Mouse (Mus musculus): ENCODE measurements at regions not wholly inside any gene's neighbourhood (a gene's known extent, or its start where the extent isn't known, plus 50 kb on each side); places are given as distances from the start of the nearest gene placed in this dataset.

GRCm38 (mm10) chr3:102663711-102664110 lies 70.6 kb upstream of the Tspan2 start:
- ATAC-seq, result no peak
- WGBS, result 89% methylated on average over 5 of the region's 5 CpGs
- Histone ChIP-seq H3K36me3 (ENCODE audit: insufficient read depth) (no peaks in the 10 kb centered on the region), H3K4me1 (ENCODE audit: insufficient read depth) (no peaks in the 10 kb centered on the region), H3K4me2 (ENCODE audit: low read depth) (no peak overlapping the region), H3K27ac (ENCODE audit: low read depth, low read length) (no peak overlapping the region), H3K27me3 (ENCODE audit: insufficient read depth, low read length) (no peaks in the 10 kb centered on the region), H3K4me3 (ENCODE audit: low read depth, low read length) (no peak overlapping the region), H3K9ac (no peak overlapping the region), H3K9me3 (ENCODE audit: low read length) (no peaks in the 10 kb centered on the region)
- DNase-seq, result no peak
- TF ChIP-seq CTCF (IDR thresholded peaks at IDR 0.05; ENCODE audit: low read depth), result no peak

GRCm38 (mm10) chr3:102664665-102665190 lies 69.6 kb upstream of the Tspan2 start:
- no peak overlapping the region for H3K9ac ChIP-seq
- 70% methylated on average over 6 of the region's 6 CpGs for WGBS
- ATAC-seq (no peak), DNase-seq (no peak)
- no peak overlapping the region for H3K27ac ChIP-seq (ENCODE audit: low read depth, low read length)
- no peaks in the 10 kb centered on the region for H3K36me3 ChIP-seq (ENCODE audit: insufficient read depth)
- H3K4me3 ChIP-seq (ENCODE audit: low read depth, low read length), result no peak overlapping the region
- H3K27me3 ChIP-seq (ENCODE audit: insufficient read depth, low read length), result no peaks in the 10 kb centered on the region
- no peaks in the 10 kb centered on the region for H3K4me1 ChIP-seq (ENCODE audit: insufficient read depth)
- no peak overlapping the region for H3K4me2 ChIP-seq (ENCODE audit: low read depth)
- no peak for TF ChIP-seq CTCF (IDR thresholded peaks at IDR 0.05; ENCODE audit: low read depth)
- no peaks in the 10 kb centered on the region for H3K9me3 ChIP-seq (ENCODE audit: low read length)

- H3K4me2 ChIP-seq (ENCODE audit: low read depth), result no peak overlapping the region
- no peak overlapping the region for H3K9ac ChIP-seq
- no peaks in the 10 kb centered on the region for H3K27me3 ChIP-seq (ENCODE audit: insufficient read depth, low read length)
- TF ChIP-seq CTCF (IDR thresholded peaks at IDR 0.05; ENCODE audit: low read depth), result no peak
- H3K4me1 ChIP-seq (ENCODE audit: insufficient read depth), result no peaks in the 10 kb centered on the region
- no peak overlapping the region for H3K27ac ChIP-seq (ENCODE audit: low read depth, low read length)
- no peak for ATAC-seq
- no peak for DNase-seq
- no peaks in the 10 kb centered on the region for H3K36me3 ChIP-seq (ENCODE audit: insufficient read depth)
- WGBS, result 79% methylated on average over 3 of the region's 3 CpGs
- H3K9me3 ChIP-seq (ENCODE audit: low read length), result no peaks in the 10 kb centered on the region
- H3K4me3 ChIP-seq (ENCODE audit: low read depth, low read length), result no peak overlapping the region
These were observed 66.5 kb upstream of the Tspan2 start for GRCm38 (mm10) chr3:102667796-102668195.

GRCm38 (mm10) chr3:102668556-102668955 lies 65.8 kb upstream of the Tspan2 start:
- no peaks in the 10 kb centered on the region for H3K9me3 ChIP-seq (ENCODE audit: low read length)
- 93% methylated on average over 3 of the region's 3 CpGs for WGBS
- no peak overlapping the region for H3K4me2 ChIP-seq (ENCODE audit: low read depth)
- ATAC-seq, result no peak
- no peak overlapping the region for H3K27ac ChIP-seq (ENCODE audit: low read depth, low read length)
- DNase-seq, result no peak
- H3K4me1 ChIP-seq (ENCODE audit: insufficient read depth), result no peaks in the 10 kb centered on the region
- H3K4me3 ChIP-seq (ENCODE audit: low read depth, low read length), result no peak overlapping the region
- TF ChIP-seq CTCF (IDR thresholded peaks at IDR 0.05; ENCODE audit: low read depth), result no peak
- no peaks in the 10 kb centered on the region for H3K36me3 ChIP-seq (ENCODE audit: insufficient read depth)
- H3K27me3 ChIP-seq (ENCODE audit: insufficient read depth, low read length), result no peaks in the 10 kb centered on the region
- no peak overlapping the region for H3K9ac ChIP-seq

- no peak for TF ChIP-seq CTCF (IDR thresholded peaks at IDR 0.05; ENCODE audit: low read depth)
- H3K9me3 ChIP-seq (ENCODE audit: low read length), result no peaks in the 10 kb centered on the region
- DNase-seq (no peak), ATAC-seq (peak; percentile 25; the same call in 1 of the 2 replicates)
- H3K36me3 ChIP-seq (ENCODE audit: insufficient read depth), result no peaks in the 10 kb centered on the region
- H3K9ac ChIP-seq, result no peak overlapping the region
- H3K27ac ChIP-seq (ENCODE audit: low read depth, low read length), result no peak overlapping the region
- no peaks in the 10 kb centered on the region for H3K27me3 ChIP-seq (ENCODE audit: insufficient read depth, low read length)
- 74% methylated on average over 2 of the region's 2 CpGs for WGBS
- no peaks in the 10 kb centered on the region for H3K4me1 ChIP-seq (ENCODE audit: insufficient read depth)
- H3K4me2 ChIP-seq (ENCODE audit: low read depth), result no peak overlapping the region
- H3K4me3 ChIP-seq (ENCODE audit: low read depth, low read length), result no peak overlapping the region
These were observed 64.4 kb upstream of the Tspan2 start for GRCm38 (mm10) chr3:102669951-102670350.

GRCm38 (mm10) chr3:102670557-102670956 lies 63.8 kb upstream of the Tspan2 start:
- H3K4me3 ChIP-seq (ENCODE audit: low read depth, low read length), result no peak overlapping the region
- no peak overlapping the region for H3K9ac ChIP-seq
- no peak overlapping the region for H3K27ac ChIP-seq (ENCODE audit: low read depth, low read length)
- no peaks in the 10 kb centered on the region for H3K4me1 ChIP-seq (ENCODE audit: insufficient read depth)
- ATAC-seq (no peak), DNase-seq (no peak)
- H3K27me3 ChIP-seq (ENCODE audit: insufficient read depth, low read length), result no peaks in the 10 kb centered on the region
- 88% methylated on average over 5 of the region's 5 CpGs for WGBS
- TF ChIP-seq CTCF (IDR thresholded peaks at IDR 0.05; ENCODE audit: low read depth), result no peak
- no peaks in the 10 kb centered on the region for H3K9me3 ChIP-seq (ENCODE audit: low read length)
- no peak overlapping the region for H3K4me2 ChIP-seq (ENCODE audit: low read depth)
- no peaks in the 10 kb centered on the region for H3K36me3 ChIP-seq (ENCODE audit: insufficient read depth)

GRCm38 (mm10) chr3:102670972-102671371 lies 63.4 kb upstream of the Tspan2 start:
- WGBS, result 94% methylated on average over 5 of the region's 5 CpGs
- Histone ChIP-seq H3K4me1 (ENCODE audit: insufficient read depth) (no peaks in the 10 kb centered on the region), H3K27me3 (ENCODE audit: insufficient read depth, low read length) (no peaks in the 10 kb centered on the region), H3K36me3 (ENCODE audit: insufficient read depth) (no peaks in the 10 kb centered on the region), H3K9ac (no peak overlapping the region), H3K27ac (ENCODE audit: low read depth, low read length) (no peak overlapping the region), H3K4me3 (ENCODE audit: low read depth, low read length) (no peak overlapping the region), H3K4me2 (ENCODE audit: low read depth) (no peak overlapping the region), H3K9me3 (ENCODE audit: low read length) (no peaks in the 10 kb centered on the region)
- ATAC-seq (no peak), DNase-seq (no peak)
- TF ChIP-seq CTCF (IDR thresholded peaks at IDR 0.05; ENCODE audit: low read depth), result no peak

All from forebrain, postnatal 0 days (tissue).